In the genomic region with DNA sequence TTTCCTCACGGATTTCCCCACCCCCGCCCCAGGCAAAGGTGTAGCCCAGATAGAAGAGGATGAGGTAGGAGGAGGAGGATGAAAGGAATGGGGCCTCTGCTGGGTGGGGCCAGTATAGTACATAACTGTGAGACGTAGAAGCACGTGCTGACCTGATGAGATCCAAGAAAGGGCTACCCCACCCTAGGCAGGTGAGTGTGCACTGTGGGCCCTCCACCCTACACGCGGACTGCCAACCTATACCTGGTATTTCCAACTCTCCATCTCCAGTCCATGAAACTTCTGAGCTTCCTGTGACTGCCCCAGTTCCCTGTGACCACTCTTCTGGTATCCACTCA, we compare ENCODE assay signal across 9 mouse cellular contexts. TPM values are rescaled to one million over a fixed set of nuclear protein-coding genes. Genes with fewer than 3 reads are reported as not detected.
DNase-seq lines count a peak whose midpoint lies in the region; ATAC-seq and TF ChIP-seq lines count a peak whose summit lies in the region.
"Had no signal": no experiment of that assay in that cellular context is flagged by ENCODE, and none has a peak within 500 bp of the region (broad histone marks: within the 10 kb centered on the region; RNA-seq: fewer than 3 reads in every experiment).

No protein-coding gene starts in this region.

- no peaks in the 10 kb centered on the region for H3K9me3 ChIP-seq in heart, embryonic 10.5 days
- no peaks in the 10 kb centered on the region for H3K9me3 ChIP-seq in E14TG2a.4 (ENCODE audit: low read length)
- no peaks in the 10 kb centered on the region for H3K9me3 ChIP-seq in forebrain, postnatal 0 days (ENCODE audit: low read length)
- H3K9me3 ChIP-seq in liver, postnatal 0 days (ENCODE audit: low read length), result no peaks in the 10 kb centered on the region

- H3K4me2 ChIP-seq in forebrain, postnatal 0 days (ENCODE audit: low read depth), result peak overlapping the region; percentile 89
- H3K4me2 ChIP-seq in liver, postnatal 0 days (ENCODE audit: low read depth, low read length), result peak overlapping the region; percentile 78

- H3K9ac ChIP-seq in forebrain, postnatal 0 days, result peak overlapping the region; percentile 79
- no peak overlapping the region for H3K9ac ChIP-seq in liver, postnatal 0 days (replicated peaks)

- TF ChIP-seq EP300 in liver, postnatal 0 days (IDR thresholded peaks at IDR 0.05; ENCODE audit: low read depth), result no peak

- H3K36me3 ChIP-seq in heart, embryonic 10.5 days, result peaks cover 16% of the 10 kb centered on the region; the same call in 1 of the 2 replicates
- peaks cover 27% of the 10 kb centered on the region for H3K36me3 ChIP-seq in E14TG2a.4 (ENCODE audit: insufficient read depth, low read length)
- H3K36me3 ChIP-seq in forebrain, postnatal 0 days (ENCODE audit: insufficient read depth), result peaks cover 24% of the 10 kb centered on the region
- H3K36me3 ChIP-seq in liver, postnatal 0 days (replicated peaks; ENCODE audit: insufficient read depth, low read length), result no peaks in the 10 kb centered on the region

- H3K27ac ChIP-seq in heart, embryonic 10.5 days, result no peak overlapping the region
- peak overlapping the region; percentile 82; the same call in 1 of the 2 replicates for H3K27ac ChIP-seq in forebrain, postnatal 0 days (ENCODE audit: low read depth, low read length)
- no peak overlapping the region for H3K27ac ChIP-seq in liver, postnatal 0 days (ENCODE audit: low read depth)
- H3K27ac ChIP-seq: macrophage had no signal

- DNase-seq in heart, embryonic 10.5 days (ENCODE audit: low spot score), result no peak
- no peak for DNase-seq in heart, postnatal 25 days (ENCODE audit: low spot score)
- no peak for DNase-seq in forebrain, postnatal 0 days
- DNase-seq in liver, postnatal 0 days, result no peak
- DNase-seq in spleen, postnatal 14 days (ENCODE audit: low spot score in 2 of 2), result no peak
- DNase-seq in adrenal gland, adult 18-20 months (ENCODE audit: low spot score in 2 of 2), result no peak
- no peak for DNase-seq in gastrocnemius, postnatal 4 days (ENCODE audit: low spot score in 2 of 2)

- peaks cover 49% of the 10 kb centered on the region for H3K27me3 ChIP-seq in heart, embryonic 10.5 days (ENCODE audit: insufficient read depth, poor library complexity, severe bottlenecking)
- peaks cover 15% of the 10 kb centered on the region for H3K27me3 ChIP-seq in E14TG2a.4 (ENCODE audit: insufficient read depth, low read length)
- no peaks in the 10 kb centered on the region for H3K27me3 ChIP-seq in forebrain, postnatal 0 days (ENCODE audit: insufficient read depth, low read length)
- H3K27me3 ChIP-seq in liver, postnatal 0 days (ENCODE audit: insufficient read depth, low read length), result peaks cover 26% of the 10 kb centered on the region

- H3K4me1 ChIP-seq in heart, embryonic 10.5 days, result peaks cover 34% of the 10 kb centered on the region
- H3K4me1 ChIP-seq in E14TG2a.4 (replicated peaks; ENCODE audit: low read depth, low read length), result peaks cover 85% of the 10 kb centered on the region
- H3K4me1 ChIP-seq in forebrain, postnatal 0 days (ENCODE audit: insufficient read depth), result peaks cover 6% of the 10 kb centered on the region
- peaks cover 23% of the 10 kb centered on the region for H3K4me1 ChIP-seq in liver, postnatal 0 days (ENCODE audit: insufficient read depth)

- 23% methylated on average over 6 of the region's 6 CpGs for WGBS in heart, embryonic 10.5 days
- 16% methylated on average over 6 of the region's 6 CpGs for WGBS in forebrain, postnatal 0 days
- WGBS in liver, postnatal 0 days (ENCODE audit: insufficient replicate concordance), result 14% methylated on average over 6 of the region's 6 CpGs

- peak overlapping the region; percentile 70 for H3K4me3 ChIP-seq in heart, embryonic 10.5 days
- H3K4me3 ChIP-seq in E14TG2a.4 (replicated peaks; ENCODE audit: low read length), result peak overlapping the region; percentile 78
- peak overlapping the region; percentile 70 for H3K4me3 ChIP-seq in forebrain, postnatal 0 days (ENCODE audit: low read depth, low read length)
- peak overlapping the region; percentile 47; the same call in 1 of the 2 replicates for H3K4me3 ChIP-seq in liver, postnatal 0 days (ENCODE audit: low read depth, low read length)

- TF ChIP-seq CTCF in E14TG2a.4 (conservative IDR thresholded peaks at IDR 0.05; ENCODE audit: low read length), result no peak
- TF ChIP-seq CTCF in forebrain, postnatal 0 days (IDR thresholded peaks at IDR 0.05; ENCODE audit: low read depth), result no peak
- TF ChIP-seq CTCF in liver, postnatal 0 days (IDR thresholded peaks at IDR 0.05; ENCODE audit: low read depth), result no peak

- peak; percentile 0; the same call in 1 of the 2 replicates for ATAC-seq in forebrain, postnatal 0 days
- no peak; the same call in 1 of the 2 replicates for ATAC-seq in liver, postnatal 0 days

- intact Hi-C loops in heart, postnatal 25 days (cut with DNase I), result no loop called here

RNA-seq across cellular contexts. Expression of gene Rnf208, which starts 0.6 kb away (rescaled TPM):
- polyA plus RNA-seq in heart, embryonic 10.5 days (2016; fragmentation: Nextera tagmentation; extraction: Ambion mirVana), result 6.4 and 9.1 TPM in 2 replicates
- under 1 TPM in 1 of 2 experiments, not detected in 1; 0.53 TPM for total RNA-seq in heart, postnatal 25 days (2021)
- total RNA-seq in forebrain, postnatal 0 days (2014; rRNA removed), result 77.6 and 84.1 TPM in 2 replicates
- polyA plus RNA-seq in forebrain, postnatal 0 days (2015; fragmentation: Nextera tagmentation; extraction: Ambion mirVana), result 193 and 205 TPM in 2 replicates
- polyA plus RNA-seq in liver, postnatal 0 days (2015; fragmentation: Nextera tagmentation; extraction: Ambion mirVana), result 0.11 TPM in 1 of 2 replicates, not detected in the other
- 1 to 10 TPM; 7.9 to 8.3 TPM for total RNA-seq in adrenal gland, adult 18-20 months (2021)
- total RNA-seq in gastrocnemius, postnatal 4 days (2021), result 1 to 10 TPM; 1.4 to 2.0 TPM
- polyA plus RNA-seq: macrophage had no signal

RNA-seq across cellular contexts. Expression of gene Cysrt1, which starts 0.8 kb away (rescaled TPM):
- polyA plus RNA-seq in heart, embryonic 10.5 days (2016; fragmentation: Nextera tagmentation; extraction: Ambion mirVana), result not detected in 2 replicates
- total RNA-seq in heart, postnatal 25 days (2021), result not detected
- total RNA-seq in forebrain, postnatal 0 days (2014; rRNA removed), result not detected in 2 replicates
- polyA plus RNA-seq in forebrain, postnatal 0 days (2015; fragmentation: Nextera tagmentation; extraction: Ambion mirVana), result not detected in 2 replicates
- polyA plus RNA-seq in liver, postnatal 0 days (2015; fragmentation: Nextera tagmentation; extraction: Ambion mirVana), result not detected in 2 replicates
- not detected for total RNA-seq in adrenal gland, adult 18-20 months (2021)
- total RNA-seq in gastrocnemius, postnatal 4 days (2021), result not detected
- polyA plus RNA-seq: macrophage had no signal

RNA-seq across cellular contexts. Expression of gene Rnf224, which starts 4.8 kb away (rescaled TPM):
- 0.08 TPM in 1 of 2 replicates, not detected in the other for polyA plus RNA-seq in heart, embryonic 10.5 days (2016; fragmentation: Nextera tagmentation; extraction: Ambion mirVana)
- total RNA-seq in heart, postnatal 25 days (2021), result not detected
- not detected in 2 replicates for total RNA-seq in forebrain, postnatal 0 days (2014; rRNA removed)
- polyA plus RNA-seq in forebrain, postnatal 0 days (2015; fragmentation: Nextera tagmentation; extraction: Ambion mirVana), result not detected in 2 replicates
- polyA plus RNA-seq in liver, postnatal 0 days (2015; fragmentation: Nextera tagmentation; extraction: Ambion mirVana), result not detected in 2 replicates
- total RNA-seq in adrenal gland, adult 18-20 months (2021), result not detected
- not detected for total RNA-seq in gastrocnemius, postnatal 4 days (2021)
- polyA plus RNA-seq: macrophage had no signal

RNA-seq across cellular contexts. Expression of gene AL732309.1, which starts 5.3 kb away (rescaled TPM):
- 4.0 and 6.0 TPM in 2 replicates for polyA plus RNA-seq in heart, embryonic 10.5 days (2016; fragmentation: Nextera tagmentation; extraction: Ambion mirVana)
- total RNA-seq in heart, postnatal 25 days (2021), result 1 to 10 TPM; 1.5 to 1.7 TPM
- total RNA-seq in forebrain, postnatal 0 days (2014; rRNA removed), result 10.1 and 12.8 TPM in 2 replicates
- polyA plus RNA-seq in forebrain, postnatal 0 days (2015; fragmentation: Nextera tagmentation; extraction: Ambion mirVana), result 3.0 and 3.1 TPM in 2 replicates
- polyA plus RNA-seq in liver, postnatal 0 days (2015; fragmentation: Nextera tagmentation; extraction: Ambion mirVana), result 1.2 and 1.4 TPM in 2 replicates
- total RNA-seq in adrenal gland, adult 18-20 months (2021), result 1 to 10 TPM; 2.2 to 5.7 TPM
- 1 to 10 TPM; 1.3 to 1.5 TPM for total RNA-seq in gastrocnemius, postnatal 4 days (2021)

RNA-seq across cellular contexts. Expression of gene Slc34a3, which starts 7.2 kb away (rescaled TPM):
- not detected in 2 replicates for polyA plus RNA-seq in heart, embryonic 10.5 days (2016; fragmentation: Nextera tagmentation; extraction: Ambion mirVana)
- not detected for total RNA-seq in heart, postnatal 25 days (2021)
- total RNA-seq in forebrain, postnatal 0 days (2014; rRNA removed), result not detected in 2 replicates
- polyA plus RNA-seq in forebrain, postnatal 0 days (2015; fragmentation: Nextera tagmentation; extraction: Ambion mirVana), result not detected in 2 replicates
- not detected in 2 replicates for polyA plus RNA-seq in liver, postnatal 0 days (2015; fragmentation: Nextera tagmentation; extraction: Ambion mirVana)
- total RNA-seq in adrenal gland, adult 18-20 months (2021), result not detected
- not detected for total RNA-seq in gastrocnemius, postnatal 4 days (2021)
- polyA plus RNA-seq: macrophage had no signal
